In genomic region chr13:69611398-69612174, GRCm38 (mm10) we compare ENCODE assay signal across 7 mouse cellular contexts. TPM values are rescaled to one million over a fixed set of nuclear protein-coding genes. Genes with fewer than 3 reads are reported as not detected.
DNase-seq lines count a peak whose midpoint lies in the region; ATAC-seq lines count a peak whose summit lies in the region.

Gene Srd5a1, minus strand, starts transcription at chr13:69611442.

- H3K27ac ChIP-seq in intestine, embryonic 15.5 days: no peak within 1 kb of the TSS
- H3K27ac ChIP-seq in midbrain, embryonic 10.5 days (replicated peaks): peak within 1 kb of the TSS; percentile 96

- DNase-seq in adrenal gland, adult 2 months: peak; percentile 100
- DNase-seq in embryo, embryonic 11.5 days (ENCODE audit: low read depth, low spot score): peak; percentile 99
- peak; percentile 99 to 100 for DNase-seq in gastrocnemius, postnatal 36 days
- peak; percentile 99 to 100 for DNase-seq in left cerebral cortex, postnatal 25 days (ENCODE audit: low spot score in 2 of 2)
- peak; percentile 100 for DNase-seq in midbrain, embryonic 10.5 days (ENCODE audit: low spot score)
- peak; percentile 94 for DNase-seq in right cerebral cortex, postnatal 4 days

- peak within 1 kb of the TSS; percentile 86 for H3K4me3 ChIP-seq in intestine, embryonic 15.5 days (replicated peaks)
- peak within 1 kb of the TSS; percentile 97 for H3K4me3 ChIP-seq in midbrain, embryonic 10.5 days

- peak; percentile 99 for ATAC-seq in intestine, embryonic 15.5 days

- H3K4me1 ChIP-seq in intestine, embryonic 15.5 days (replicated peaks): peaks cover 12% of the 10 kb centered on the region; the same call in 1 of the 2 replicates
- peaks cover 29% of the 10 kb centered on the region for H3K4me1 ChIP-seq in midbrain, embryonic 10.5 days

- intact Hi-C loops in gastrocnemius, postnatal 36 days (cut with DNase I): loop anchor here (5.0 kb wide), 2 partner anchors 59 to 74 kb away; no protein-coding TSS in a partner anchor
- intact Hi-C loops in left cerebral cortex, postnatal 25 days (cut with DNase I): loop anchor here (2.0 to 5.0 kb wide), 3 partner anchors 49 to 1019 kb away; no protein-coding TSS in a partner anchor

- H3K9ac ChIP-seq in intestine, embryonic 15.5 days: peak within 1 kb of the TSS; percentile 74

- H3K4me2 ChIP-seq in intestine, embryonic 15.5 days (replicated peaks): peak within 1 kb of the TSS; percentile 90

- WGBS in intestine, embryonic 15.5 days: under 1% methylated on average over 69 of the region's 69 CpGs
- under 1% methylated on average over 69 of the region's 69 CpGs for WGBS in midbrain, embryonic 10.5 days

- no peaks in the 10 kb centered on the region for H3K9me3 ChIP-seq in intestine, embryonic 15.5 days
- H3K9me3 ChIP-seq in midbrain, embryonic 10.5 days (replicated peaks): no peaks in the 10 kb centered on the region

- peaks cover 10% of the 10 kb centered on the region for H3K36me3 ChIP-seq in intestine, embryonic 15.5 days
- H3K36me3 ChIP-seq in midbrain, embryonic 10.5 days: peaks cover 36% of the 10 kb centered on the region

- no peaks in the 10 kb centered on the region for H3K27me3 ChIP-seq in intestine, embryonic 15.5 days (replicated peaks)
- no peaks in the 10 kb centered on the region for H3K27me3 ChIP-seq in midbrain, embryonic 10.5 days (ENCODE audit: low read depth, poor library complexity, severe bottlenecking)

RNA-seq across cellular contexts. Expression of gene Srd5a1, which starts in this region (rescaled TPM):
- total RNA-seq in adrenal gland, adult 2 months (2021): 10 to 100 TPM in 1 of 2 experiments, 1 to 10 TPM in 1; 9.4 to 13.9 TPM
- polyA plus RNA-seq in adrenal gland, adult 2 months (2012; rRNA removed): 35.0 and 41.6 TPM in 2 replicates
- under 1 TPM; 0.33 to 0.42 TPM for total RNA-seq in gastrocnemius, postnatal 36 days (2021)
- 19.9 and 20.5 TPM in 2 replicates for polyA plus RNA-seq in intestine, embryonic 15.5 days (2015; fragmentation: Nextera tagmentation; extraction: Ambion mirVana)
- total RNA-seq in left cerebral cortex, postnatal 25 days (2021): 10 to 100 TPM; 10.1 to 11.8 TPM
- 24.8 and 27.1 TPM in 2 replicates for polyA plus RNA-seq in midbrain, embryonic 10.5 days (2016; fragmentation: Nextera tagmentation; extraction: Ambion mirVana)

Comparison
In these comparisons a context has a peak if more than half of its experiments do, and no peak if none do; other contexts are left out.
1. RNA of gene Srd5a1 (total RNA-seq): 9.4 to 13.9 TPM in adrenal gland, adult 2 months and 10.1 to 11.8 TPM in left cerebral cortex, postnatal 25 days; 0.33 to 0.42 TPM in gastrocnemius, postnatal 36 days; every median in the first group is over 4 times any median in the second.
2. Peak in DNase-seq in gastrocnemius, postnatal 36 days; RNA of the gene not detected or under 1 TPM.
3. Peak in every context shown above with its lines, with median percentiles within 50 percentile points of each other: DNase-seq.